Mouse (Mus musculus) erythroblast, embryonic 14.5 days (primary cell): Measurements from ENCODE around the gene Ypel2.

ENCODE experiments used
- GATA1 ChIP-seq: IDR thresholded peaks from 2 replicates; pipeline ENCODE4 v1.6.1; 2012; ENCODE audit warnings: low read length, inconsistent platforms, mixed read lengths
- TAL1 ChIP-seq: IDR thresholded peaks from 3 replicates; pipeline ENCODE4 v1.6.1; 2012; ENCODE audit warnings: low read length, inconsistent platforms, mixed read lengths

GRCm38 (mm10) chr11:86909028-86909427 lies 84.5 kb downstream of the Ypel2 start:
- TF ChIP-seq GATA1 (no peak), TAL1 (no peak)
